Mouse (Mus musculus) liver, postnatal 0 days (tissue): ENCODE data around the gene Disp1. TPM values are rescaled to one million over a fixed set of nuclear protein-coding genes. Genes with fewer than 3 reads are reported as not detected.

Experiments
- ATAC-seq: fragments of 200-750 bp; cut with Nextera tagmentation; 2 replicates; pipeline ENCODE4 v1.8.0; 2017; ENCODE audit warnings: mild to moderate bottlenecking, moderate library complexity
- DNase-seq: peaks from one replicate; pipeline ENCODE4 v3.0.0-alpha.2; 2016
- H3K27ac ChIP-seq: fragments of 300-500 bp; sonication (generic); 2 replicates; pipeline ENCODE4 v1.5.1; 2014; ENCODE audit warnings: antibody characterized with exemption, moderate library complexity, mild to moderate bottlenecking, low read depth
- H3K27me3 ChIP-seq: fragments of 300-500 bp; sonication (generic); 2 replicates; pipeline ENCODE4 v1.6.1; 2014; ENCODE audit warnings: low read length, control low read depth, mixed read lengths; ENCODE audit not compliant: insufficient read depth
- H3K36me3 ChIP-seq: fragments of 300-500 bp; sonication (generic); replicated peaks from 2 replicates; pipeline ENCODE4 v1.6.1; 2014; ENCODE audit warnings: mild to moderate bottlenecking, control low read depth, low read length, moderate library complexity, mixed read lengths; ENCODE audit not compliant: insufficient read depth
- H3K4me1 ChIP-seq: fragments of 300-500 bp; sonication (generic); 2 replicates; pipeline ENCODE4 v1.6.1; 2014; ENCODE audit warnings: antibody characterized with exemption, mild to moderate bottlenecking, control low read depth; ENCODE audit not compliant: insufficient read depth
- H3K4me2 ChIP-seq: fragments of 300-500 bp; sonication (generic); 2 replicates; pipeline ENCODE4 v1.6.1; 2014; ENCODE audit warnings: low read depth, mild to moderate bottlenecking, low read length, moderate library complexity, mixed read lengths
- H3K4me3 ChIP-seq: fragments of 300-500 bp; sonication (generic); 2 replicates; pipeline ENCODE4 v1.5.1; 2014; ENCODE audit warnings: low read depth, low read length
- H3K9ac ChIP-seq: fragments of 300-500 bp; sonication (generic); replicated peaks from 2 replicates; pipeline ENCODE4 v1.6.1; 2014; ENCODE audit warnings: mild to moderate bottlenecking, moderate library complexity
- H3K9me3 ChIP-seq: fragments of 300-500 bp; sonication (generic); 2 replicates; pipeline ENCODE4 v1.6.1; 2016; ENCODE audit warnings: mild to moderate bottlenecking, control low read depth, low read length, mixed read lengths
- CTCF ChIP-seq: sonication (generic); IDR thresholded peaks from 2 replicates; pipeline ENCODE4 v1.5.1; 2016; ENCODE audit warnings: antibody characterized with exemption, low read depth
- EP300 ChIP-seq: IDR thresholded peaks from 2 replicates; pipeline ENCODE4 v1.6.1; 2016; ENCODE audit warnings: antibody characterized with exemption, low read depth, mild to moderate bottlenecking
- WGBS: fragments of 180-500 bp; shearing (Covaris S2); extraction: QIAGEN DNeasy Blood & Tissue Kit; methylation state at CpG from one replicate; pipeline ENCODE4 v1.1.7; 2014; ENCODE audit not compliant: insufficient replicate concordance; 5-methylcytosine and 5-hydroxymethylcytosine counted together
- polyA plus RNA-seq: library from polyadenylated mRNA; unstranded; fragments of >200 nt; fragmentation: Nextera tagmentation; extraction: Ambion mirVana; gene quantifications from 2 replicates; pipeline ENCODE4 v1.2.1, GENCODE M21; 2015

Gene Disp1
- polyA plus RNA-seq, 1 experiment from 2014 or later = 1.9 TPM

GRCm38 (mm10) chr1:183084085-183085050 is 137.0 kb downstream of the Disp1 start:
- Histone ChIP-seq H3K4me3 (no peak overlapping the region), H3K9me3 (no peaks in the 10 kb centered on the region), H3K9ac (no peak overlapping the region), H3K27ac (no peak overlapping the region), H3K4me2 (no peak overlapping the region), H3K27me3 (no peaks in the 10 kb centered on the region), H3K4me1 (no peaks in the 10 kb centered on the region), H3K36me3 (peaks cover 25% of the 10 kb centered on the region)
- DNase-seq (no peak), ATAC-seq (no peak)
- TF ChIP-seq CTCF = no peak
- TF ChIP-seq EP300 = no peak
- WGBS = 81% methylated on average over 8 of the region's 8 CpGs

- Histone ChIP-seq H3K9ac (no peak overlapping the region), H3K4me3 (no peak overlapping the region), H3K27ac (no peak overlapping the region), H3K4me1 (no peaks in the 10 kb centered on the region), H3K4me2 (no peak overlapping the region), H3K9me3 (no peaks in the 10 kb centered on the region), H3K36me3 (peaks cover 10% of the 10 kb centered on the region; the same call in 1 of the 2 replicates), H3K27me3 (no peaks in the 10 kb centered on the region)
- 76% methylated on average over 4 of the region's 4 CpGs for WGBS
- DNase-seq (no peak), ATAC-seq (no peak)
- TF ChIP-seq EP300 = no peak
- no peak for TF ChIP-seq CTCF
These were observed 138.9 kb downstream of the Disp1 start for GRCm38 (mm10) chr1:183082436-183082835.

- no peak for TF ChIP-seq CTCF
- no peak for TF ChIP-seq EP300
- no peaks in the 10 kb centered on the region for H3K27me3 ChIP-seq
These were observed 140.2 kb downstream of the Disp1 start for GRCm38 (mm10) chr1:183081126-183081525.

GRCm38 (mm10) chr1:183075121-183075822 is 146.1 kb downstream of the Disp1 start:
- TF ChIP-seq CTCF (no peak), EP300 (no peak)
- Histone ChIP-seq H3K36me3 (no peaks in the 10 kb centered on the region), H3K27ac (0 out of 2 replicates have a peak overlapping the region, but pooled peaks have one; percentile 0), H3K9ac (no peak overlapping the region), H3K4me2 (no peak overlapping the region), H3K4me1 (peaks cover 4% of the 10 kb centered on the region; the same call in 1 of the 2 replicates), H3K27me3 (no peaks in the 10 kb centered on the region), H3K4me3 (no peak overlapping the region), H3K9me3 (no peaks in the 10 kb centered on the region)
- no peak for DNase-seq
- WGBS = 28% methylated on average over 15 of the region's 15 CpGs
- peak; percentile 47; the same call in 1 of the 2 replicates for ATAC-seq

More at GRCm38 (mm10) chr1:183081126-183081525, 140.2 kb downstream of the Disp1 start:
- Histone ChIP-seq H3K4me1 (no peaks in the 10 kb centered on the region), H3K9me3 (no peaks in the 10 kb centered on the region), H3K36me3 (no peaks in the 10 kb centered on the region), H3K27ac (no peak overlapping the region), H3K9ac (no peak overlapping the region), H3K4me2 (no peak overlapping the region), H3K4me3 (no peak overlapping the region)
- ATAC-seq (no peak), DNase-seq (no peak)

GRCm38 (mm10) chr1:183072263-183073050 is 148.9 kb downstream of the Disp1 start:
- DNase-seq = no peak
- Histone ChIP-seq H3K4me1 (peaks cover 4% of the 10 kb centered on the region; the same call in 1 of the 2 replicates), H3K9ac (no peak overlapping the region), H3K4me2 (no peak overlapping the region), H3K4me3 (no peak overlapping the region), H3K27me3 (no peaks in the 10 kb centered on the region), H3K36me3 (no peaks in the 10 kb centered on the region), H3K9me3 (no peaks in the 10 kb centered on the region), H3K27ac (peak overlapping the region; percentile 34)
- 60% methylated on average over 12 of the region's 12 CpGs for WGBS
- TF ChIP-seq CTCF (no peak), EP300 (no peak)
- peak; percentile 49 for ATAC-seq
